Mouse (Mus musculus) lung, postnatal 0 days (tissue): ENCODE data around the gene Bms1.

ENCODE experiments used
- CTCF ChIP-seq: IDR thresholded peaks from 2 replicates; pipeline ENCODE4 v1.5.1; 2016; ENCODE audit warnings: antibody characterized with exemption, mild to moderate bottlenecking
- EP300 ChIP-seq: IDR thresholded peaks from 2 replicates; pipeline ENCODE4 v1.6.1; 2016; ENCODE audit warnings: antibody characterized with exemption, mild to moderate bottlenecking, control low read depth

DNA sequence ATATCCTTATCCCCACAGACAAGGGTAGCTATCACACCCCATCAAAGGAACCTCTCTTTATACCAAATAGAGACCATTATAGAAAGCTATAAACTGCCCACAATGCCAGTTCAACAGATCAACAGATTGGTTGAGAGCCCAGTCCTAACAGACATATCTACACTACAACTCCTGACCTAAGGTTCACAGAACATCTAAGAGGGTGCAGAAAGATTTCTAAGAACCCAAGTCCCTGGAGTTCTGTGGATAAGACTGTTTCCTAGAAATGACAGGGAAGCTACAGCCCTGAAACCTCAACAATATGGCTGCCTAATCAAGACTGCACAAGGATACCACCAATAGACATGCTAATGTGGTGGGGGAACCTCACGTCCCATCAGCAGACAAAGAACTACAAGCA is 8.8 kb downstream of the Bms1 start:
- TF ChIP-seq CTCF (no peak), EP300 (no peak)
